Mouse (Mus musculus) liver, embryonic 11.5 days (tissue): ENCODE data around the gene Mex3a. TPM values are rescaled to one million over a fixed set of nuclear protein-coding genes. Genes with fewer than 3 reads are reported as not detected.

Source experiments
- ATAC-seq: fragments of 200-750 bp; cut with Nextera tagmentation; replicated peaks from 2 replicates; pipeline ENCODE4 v1.8.0; 2017; ENCODE audit warnings: moderate number of reproducible peaks, mild to moderate bottlenecking, moderate TSS enrichment, moderate library complexity; ENCODE audit not compliant: low FRiP score
- DNase-seq: peaks from one replicate; pipeline ENCODE4 v3.0.0-alpha.2; 2017; ENCODE audit warnings: low spot score
- H3K27ac ChIP-seq: fragments of 300-500 bp; sonication (generic); 2 replicates; pipeline ENCODE4 v1.5.1; 2014; ENCODE audit warnings: mild to moderate bottlenecking, low read depth, low read length, control low read depth
- H3K27me3 ChIP-seq: fragments of 300-500 bp; sonication (generic); replicated peaks from 2 replicates; pipeline ENCODE4 v1.6.1; 2014; ENCODE audit warnings: low read length, mixed read lengths; ENCODE audit not compliant: control insufficient read depth, insufficient read depth
- H3K36me3 ChIP-seq: fragments of 300-500 bp; sonication (generic); 2 replicates; pipeline ENCODE4 v1.6.1; 2014; ENCODE audit warnings: mild to moderate bottlenecking, low read length, moderate library complexity, mixed read lengths; ENCODE audit not compliant: control insufficient read depth, insufficient read depth
- H3K4me1 ChIP-seq: fragments of 300-500 bp; sonication (generic); replicated peaks from 2 replicates; pipeline ENCODE4 v1.6.1; 2014; ENCODE audit warnings: low read length, mixed read lengths; ENCODE audit not compliant: control insufficient read depth, insufficient read depth
- H3K4me2 ChIP-seq: fragments of 300-500 bp; sonication (generic); 2 replicates; pipeline ENCODE4 v1.6.1; 2014; ENCODE audit warnings: mild to moderate bottlenecking, control low read depth, moderate library complexity
- H3K4me3 ChIP-seq: fragments of 300-500 bp; sonication (generic); 2 replicates; pipeline ENCODE4 v1.5.1; 2014; ENCODE audit warnings: low read depth, low read length, control low read depth
- H3K9ac ChIP-seq: fragments of 300-500 bp; sonication (generic); 2 replicates; pipeline ENCODE4 v1.6.1; 2014; ENCODE audit warnings: low read depth, low read length, control low read depth
- H3K9me3 ChIP-seq: fragments of 300-500 bp; sonication (generic); 2 replicates; pipeline ENCODE4 v1.6.1; 2016; ENCODE audit warnings: low read length, inconsistent platforms, mixed read lengths; ENCODE audit not compliant: control insufficient read depth
- WGBS: fragments of 180-500 bp; shearing (Covaris S2); extraction: QIAGEN DNeasy Blood & Tissue Kit; methylation state at CpG from one replicate; pipeline ENCODE4 v1.1.7; 2014; 5-methylcytosine and 5-hydroxymethylcytosine counted together
- polyA plus RNA-seq: library from polyadenylated mRNA; unstranded; fragments of >200 nt; fragmentation: Nextera tagmentation; extraction: Ambion mirVana; gene quantifications from 2 replicates; pipeline ENCODE4 v1.2.1, GENCODE M21; 2014

Gene Mex3a
- polyA plus RNA-seq, 1 experiment from 2014 or later, result 10.2 TPM

- ATAC-seq (no peak), DNase-seq (no peak)
- Histone ChIP-seq H3K4me1 (peaks cover 61% of the 10 kb centered on the region), H3K9ac (peak overlapping the region; percentile 70; the same call in 1 of the 2 replicates), H3K4me3 (peak overlapping the region; percentile 77), H3K27me3 (no peaks in the 10 kb centered on the region), H3K4me2 (peak overlapping the region; percentile 93), H3K27ac (no peak overlapping the region), H3K9me3 (no peaks in the 10 kb centered on the region), H3K36me3 (no peaks in the 10 kb centered on the region; the same call in 1 of the 2 replicates)
- 65% methylated on average over 4 of the region's 4 CpGs for WGBS
These were observed 3.3 kb downstream of the Mex3a start for GRCm38 (mm10) chr3:88535527-88535926.

GRCm38 (mm10) chr3:88536103-88536930 lies 4.1 kb downstream of the Mex3a start:
- H3K4me1 ChIP-seq, result peaks cover 60% of the 10 kb centered on the region
- no peaks in the 10 kb centered on the region for H3K9me3 ChIP-seq
- H3K36me3 ChIP-seq, result no peaks in the 10 kb centered on the region; the same call in 1 of the 2 replicates
- peak overlapping the region; percentile 93 for H3K4me2 ChIP-seq
- 5% methylated on average over 64 of the region's 64 CpGs for WGBS
- peak overlapping the region; percentile 84 for H3K27ac ChIP-seq
- peak overlapping the region; percentile 56 for H3K4me3 ChIP-seq
- DNase-seq (peak; percentile 84), ATAC-seq (peak; percentile 85)
- peak overlapping the region; percentile 70 for H3K9ac ChIP-seq
- no peaks in the 10 kb centered on the region for H3K27me3 ChIP-seq

GRCm38 (mm10) chr3:88537146-88537545 lies 5.0 kb downstream of the Mex3a start:
- H3K36me3 ChIP-seq, result no peaks in the 10 kb centered on the region; the same call in 1 of the 2 replicates
- DNase-seq (no peak), ATAC-seq (no peak)
- no peaks in the 10 kb centered on the region for H3K9me3 ChIP-seq
- H3K9ac ChIP-seq, result peak overlapping the region; percentile 70; the same call in 1 of the 2 replicates
- no peaks in the 10 kb centered on the region for H3K27me3 ChIP-seq
- peak overlapping the region; percentile 93 for H3K4me2 ChIP-seq
- H3K4me3 ChIP-seq, result peak overlapping the region; percentile 56
- peaks cover 60% of the 10 kb centered on the region for H3K4me1 ChIP-seq
- H3K27ac ChIP-seq, result peak overlapping the region; percentile 84
- 81% methylated on average over 6 of the region's 6 CpGs for WGBS

- no peaks in the 10 kb centered on the region; the same call in 1 of the 2 replicates for H3K36me3 ChIP-seq
- no peak overlapping the region for H3K9ac ChIP-seq
- no peak overlapping the region for H3K27ac ChIP-seq
- H3K27me3 ChIP-seq, result no peaks in the 10 kb centered on the region
- H3K4me3 ChIP-seq, result no peak overlapping the region
- 67% methylated on average over 9 of the region's 9 CpGs for WGBS
- ATAC-seq (no peak), DNase-seq (no peak)
- peaks cover 52% of the 10 kb centered on the region for H3K4me1 ChIP-seq
- no peaks in the 10 kb centered on the region for H3K9me3 ChIP-seq
- H3K4me2 ChIP-seq, result no peak overlapping the region
These were observed 6.3 kb downstream of the Mex3a start for GRCm38 (mm10) chr3:88538271-88539145.

GRCm38 (mm10) chr3:88539397-88539796 lies 7.2 kb downstream of the Mex3a start:
- H3K4me3 ChIP-seq, result no peak overlapping the region
- no peaks in the 10 kb centered on the region for H3K9me3 ChIP-seq
- H3K4me2 ChIP-seq, result no peak overlapping the region
- H3K36me3 ChIP-seq, result no peaks in the 10 kb centered on the region; the same call in 1 of the 2 replicates
- peaks cover 53% of the 10 kb centered on the region for H3K4me1 ChIP-seq
- H3K27ac ChIP-seq, result no peak overlapping the region
- WGBS, result 36% methylated on average over 3 of the region's 3 CpGs
- no peaks in the 10 kb centered on the region for H3K27me3 ChIP-seq
- DNase-seq (no peak), ATAC-seq (no peak)
- no peak overlapping the region for H3K9ac ChIP-seq

GRCm38 (mm10) chr3:88540085-88540484 lies 7.9 kb downstream of the Mex3a start:
- Histone ChIP-seq H3K4me3 (no peak overlapping the region), H3K27me3 (no peaks in the 10 kb centered on the region), H3K36me3 (no peaks in the 10 kb centered on the region; the same call in 1 of the 2 replicates), H3K27ac (peak overlapping the region; percentile 19; the same call in 1 of the 2 replicates), H3K4me1 (peaks cover 51% of the 10 kb centered on the region), H3K4me2 (no peak overlapping the region), H3K9me3 (no peaks in the 10 kb centered on the region), H3K9ac (peak overlapping the region; percentile 20; the same call in 1 of the 2 replicates)
- DNase-seq, result no peak
- WGBS, result 66% methylated on average over 5 of the region's 5 CpGs
- no peak for ATAC-seq

- Histone ChIP-seq H3K4me2 (no peak overlapping the region), H3K9ac (no peak overlapping the region), H3K4me1 (peaks cover 34% of the 10 kb centered on the region), H3K4me3 (no peak overlapping the region), H3K27ac (no peak overlapping the region), H3K36me3 (no peaks in the 10 kb centered on the region; the same call in 1 of the 2 replicates), H3K9me3 (no peaks in the 10 kb centered on the region), H3K27me3 (no peaks in the 10 kb centered on the region)
- DNase-seq, result no peak
- 77% methylated on average over 7 of the region's 7 CpGs for WGBS
- no peak for ATAC-seq
These were observed 9.6 kb downstream of the Mex3a start for GRCm38 (mm10) chr3:88541622-88542401.

- H3K27me3 ChIP-seq, result no peaks in the 10 kb centered on the region
- no peak overlapping the region for H3K4me2 ChIP-seq
- no peaks in the 10 kb centered on the region for H3K9me3 ChIP-seq
- H3K36me3 ChIP-seq, result no peaks in the 10 kb centered on the region; the same call in 1 of the 2 replicates
- H3K4me3 ChIP-seq, result no peak overlapping the region
- WGBS, result 76% methylated on average over 4 of the region's 4 CpGs
- DNase-seq, result no peak
- no peak overlapping the region for H3K27ac ChIP-seq
- H3K4me1 ChIP-seq, result peaks cover 29% of the 10 kb centered on the region
- H3K9ac ChIP-seq, result no peak overlapping the region
- ATAC-seq, result no peak
These were observed 10.3 kb downstream of the Mex3a start for GRCm38 (mm10) chr3:88542486-88542885.
